Mouse (Mus musculus): ENCODE results near the gene Ruvbl1. TPM values are rescaled to one million over a fixed set of nuclear protein-coding genes. Genes with fewer than 3 reads are reported as not detected.

Gene Ruvbl1
- total and polyA plus RNA-seq, 3 experiments: 156 to 169 (median 159) TPM

- peaks cover 0 to 60% of the 10 kb centered on the region in 2 experiments for H3K36me3 ChIP-seq (replicated peaks in 1 of 2; ENCODE audit: control insufficient read depth in 1 of 2, insufficient read depth in 1 of 2, low read length in 1 of 2)
- no peak overlapping the region for H3K27ac ChIP-seq (ENCODE audit: insufficient read depth, low read depth)
- no peak overlapping the region for H3K9ac ChIP-seq (ENCODE audit: insufficient read depth, low read depth)
- no peak for TF ChIP-seq ETS1 (conservative IDR thresholded peaks at IDR 0.05; ENCODE audit: low read depth, low read length)
- TF ChIP-seq MXI1 (IDR thresholded peaks at IDR 0.05; ENCODE audit: low read depth, low read length): no peak
- no peak for TF ChIP-seq ZKSCAN1 (IDR thresholded peaks at IDR 0.05; ENCODE audit: borderline replicate concordance, low read depth, low read length)
- no peak for TF ChIP-seq ZMIZ1 (IDR thresholded peaks at IDR 0.05; ENCODE audit: low read depth, low read length)
- TF ChIP-seq MAX (IDR thresholded peaks at IDR 0.05; ENCODE audit: low read length): no peak
- no peak for TF ChIP-seq ZC3H11A (IDR thresholded peaks at IDR 0.05; ENCODE audit: low read depth, low read length)
- no peak for TF ChIP-seq USF1 (IDR thresholded peaks at IDR 0.05; ENCODE audit: low read depth, low read length)
- peak; percentile 60 for TF ChIP-seq RAD21 (IDR thresholded peaks at IDR 0.05; ENCODE audit: low read depth, low read length)
- TF ChIP-seq MAZ (IDR thresholded peaks at IDR 0.05; ENCODE audit: low read depth, low read length): no peak
- no peak for TF ChIP-seq POLR2AphosphoS2 (IDR thresholded peaks at IDR 0.05; ENCODE audit: low read depth, low read length)
- no peak for TF ChIP-seq JUN (IDR thresholded peaks at IDR 0.05; ENCODE audit: insufficient read depth, low read depth, low read length)
- 0 out of 2 replicates have a peak, but pooled peaks have one; percentile 26 for TF ChIP-seq BHLHE40 (IDR thresholded peaks at IDR 0.05; ENCODE audit: low read depth, low read length)
- no peak for TF ChIP-seq PAX5 (IDR thresholded peaks at IDR 0.05; ENCODE audit: low read length)
- no peak for TF ChIP-seq ZNF384 (IDR thresholded peaks at IDR 0.05; ENCODE audit: low read depth, low read length)
- TF ChIP-seq SMC3 (IDR thresholded peaks at IDR 0.05; ENCODE audit: low read depth, low read length): peak; percentile 49
- TF ChIP-seq MAFK (IDR thresholded peaks at IDR 0.05; ENCODE audit: insufficient replicate concordance, low read length): no peak
- no peak for TF ChIP-seq TBP (conservative IDR thresholded peaks at IDR 0.05; ENCODE audit: low read depth, low read length)
- TF ChIP-seq USF2 (conservative IDR thresholded peaks at IDR 0.05; ENCODE audit: low read depth, low read length): no peak
- no peak for TF ChIP-seq UBTF (IDR thresholded peaks at IDR 0.05; ENCODE audit: low read depth, low read length)
- no peak for TF ChIP-seq KAT2A (IDR thresholded peaks at IDR 0.05; ENCODE audit: insufficient replicate concordance, low read length)
- no peak for TF ChIP-seq CHD1 (IDR thresholded peaks at IDR 0.05; ENCODE audit: low read depth, low read length)
- TF ChIP-seq JUND (conservative IDR thresholded peaks at IDR 0.05; ENCODE audit: low read depth, low read length): no peak
- TF ChIP-seq CTCF (conservative IDR thresholded peaks at IDR 0.05 in 1 of 2, IDR thresholded peaks at IDR 0.05 in 1 of 2; ENCODE audit: low read depth in 2 of 2, low read length in 2 of 2): peak in 1 of 2 experiments; percentile 60; a peak in 2 of 4 replicates
- TF ChIP-seq POLR2A (IDR thresholded peaks at IDR 0.05; ENCODE audit: low read depth, low read length): no peak
- no peak for TF ChIP-seq MEF2A (IDR thresholded peaks at IDR 0.05; ENCODE audit: borderline replicate concordance, low read depth, low read length)
- no peak for TF ChIP-seq GABPA (IDR thresholded peaks at IDR 0.05; ENCODE audit: insufficient replicate concordance, low read depth, low read length)
- TF ChIP-seq SIN3A (IDR thresholded peaks at IDR 0.05; ENCODE audit: low read length): no peak
- TF ChIP-seq ELF1 (IDR thresholded peaks at IDR 0.05; ENCODE audit: low read depth, low read length): no peak
- no peak for TF ChIP-seq RCOR1 (conservative IDR thresholded peaks at IDR 0.05; ENCODE audit: low read depth, low read length)
- no peak for TF ChIP-seq EP300 (IDR thresholded peaks at IDR 0.05; ENCODE audit: low read length)
- TF ChIP-seq E2F4 (IDR thresholded peaks at IDR 0.05; ENCODE audit: insufficient replicate concordance, low read depth, low read length): no peak
- TF ChIP-seq NELFE (IDR thresholded peaks at IDR 0.05; ENCODE audit: low read depth, low read length): no peak
- no peak for TF ChIP-seq HCFC1 (IDR thresholded peaks at IDR 0.05; ENCODE audit: low read depth, low read length)
- no peaks in the 10 kb centered on the region for H3K27me3 ChIP-seq (replicated peaks)
- no peak for DNase-seq (ENCODE audit: extremely low read depth)
- peaks cover 8 to 13% of the 10 kb centered on the region in 2 experiments for H3K4me1 ChIP-seq (ENCODE audit: control insufficient read depth in 1 of 2, insufficient read depth in 2 of 2)
- no peak overlapping the region for H3K4me2 ChIP-seq (ENCODE audit: insufficient read depth, low read depth, poor library complexity, severe bottlenecking)
- no peak overlapping the region for H3K4me3 ChIP-seq (replicated peaks in 1 of 3; ENCODE audit: low read depth in 2 of 3, low read length in 2 of 3, poor library complexity in 1 of 3)
- peaks cover 7% of the 10 kb centered on the region; the same call in 1 of the 2 replicates for H3K79me2 ChIP-seq (replicated peaks; ENCODE audit: control insufficient read depth, extremely low read depth, insufficient read depth, poor library complexity, severe bottlenecking)
- dilution Hi-C loops (cut with MboI; ENCODE audit: extremely low pct_ligation_motif_present, extremely low pct_unique_long_range_greater_than_20kb, low sequenced_read_pairs): no loop called here
- in situ Hi-C loops (cut with MboI; ENCODE audit: low pct_ligation_motif_present, low pct_unique_long_range_greater_than_20kb, low sequenced_read_pairs): no loop called here
- no peaks in the 10 kb centered on the region for H3K9me3 ChIP-seq (replicated peaks; ENCODE audit: low read length)
These were observed 34.0 kb upstream of the Ruvbl1 start for GRCm38 (mm10) chr6:88431202-88431601.
